Mouse (Mus musculus): ENCODE measurements around the gene Rem1.

GRCm38 (mm10) chr2:152628066-152628465 lies 1.3 kb downstream of the Rem1 start:
- TF ChIP-seq CTCF (IDR thresholded peaks at IDR 0.05; ENCODE audit: low read depth): no peak
- TF ChIP-seq EP300 (optimal IDR thresholded peaks at IDR 0.05): no peak
